Mouse (Mus musculus) stomach, embryonic 16.5 days (tissue): ENCODE measurements around the gene 6030468B19Rik. TPM values are rescaled to one million over a fixed set of nuclear protein-coding genes. Genes with fewer than 3 reads are reported as not detected.

Source experiments
- ATAC-seq: fragments of 200-750 bp; cut with Nextera tagmentation; 2 replicates; pipeline ENCODE4 v1.8.0; 2017; ENCODE audit warnings: moderate number of reproducible peaks, moderate TSS enrichment; ENCODE audit not compliant: insufficient read depth, low FRiP score
- H3K27ac ChIP-seq: fragments of 300-500 bp; sonication (generic); 2 replicates; pipeline ENCODE4 v1.5.1; 2014; ENCODE audit warnings: low read length
- H3K27me3 ChIP-seq: fragments of 300-500 bp; sonication (generic); 2 replicates; pipeline ENCODE4 v1.6.1; 2014; ENCODE audit warnings: low read length, control low read depth, mixed read lengths; ENCODE audit not compliant: control insufficient read depth, insufficient read depth
- H3K36me3 ChIP-seq: fragments of 300-500 bp; sonication (generic); 2 replicates; pipeline ENCODE4 v1.6.1; 2014; ENCODE audit warnings: low read length; ENCODE audit not compliant: control insufficient read depth, insufficient read depth
- H3K4me1 ChIP-seq: fragments of 300-500 bp; sonication (generic); 2 replicates; pipeline ENCODE4 v1.6.1; 2014; ENCODE audit warnings: low read length, control low read depth, mixed read lengths; ENCODE audit not compliant: control insufficient read depth, insufficient read depth
- H3K4me2 ChIP-seq: fragments of 300-500 bp; sonication (generic); 2 replicates; pipeline ENCODE4 v1.6.1; 2014; ENCODE audit warnings: low read depth, low read length, mixed read lengths
- H3K4me3 ChIP-seq: fragments of 300-500 bp; sonication (generic); replicated peaks from 2 replicates; pipeline ENCODE4 v1.5.1; 2014; ENCODE audit warnings: mild to moderate bottlenecking, low read length
- H3K9ac ChIP-seq: fragments of 300-500 bp; sonication (generic); 2 replicates; pipeline ENCODE4 v1.6.1; 2014; ENCODE audit warnings: low read length
- H3K9me3 ChIP-seq: fragments of 300-500 bp; sonication (generic); replicated peaks from 2 replicates; pipeline ENCODE4 v1.6.1; 2016; ENCODE audit warnings: low read length, control low read depth; ENCODE audit not compliant: control insufficient read depth
- WGBS: fragments of 180-500 bp; shearing (Covaris S2); extraction: QIAGEN DNeasy Blood & Tissue Kit; methylation state at CpG from one replicate; pipeline ENCODE4 v1.1.7; 2014; 5-methylcytosine and 5-hydroxymethylcytosine counted together
- polyA plus RNA-seq: library from polyadenylated mRNA; unstranded; fragments of >200 nt; fragmentation: Nextera tagmentation; extraction: Ambion mirVana; gene quantifications from 2 replicates; pipeline ENCODE4 v1.2.1, GENCODE M21; 2015

Gene 6030468B19Rik
- polyA plus RNA-seq = 2.5 and 4.7 TPM in 2 replicates

- Histone ChIP-seq H3K36me3 (no peaks in the 10 kb centered on the region), H3K4me1 (peaks cover 9% of the 10 kb centered on the region), H3K4me3 (no peak within 1 kb of the TSS), H3K27me3 (no peaks in the 10 kb centered on the region), H3K27ac (no peak within 1 kb of the TSS), H3K9ac (peak within 1 kb of the TSS; percentile 23; the same call in 1 of the 2 replicates), H3K9me3 (no peaks in the 10 kb centered on the region), H3K4me2 (no peak within 1 kb of the TSS)
- 51% methylated on average over 9 of the region's 9 CpGs for WGBS
- peak; percentile 75 for ATAC-seq
Measured at GRCm38 (mm10) chr11:117797511-117798159, at the start of gene 6030468B19Rik. TSS of gene 6030468B19Rik (plus strand) at chr11:117797660.

DNA sequence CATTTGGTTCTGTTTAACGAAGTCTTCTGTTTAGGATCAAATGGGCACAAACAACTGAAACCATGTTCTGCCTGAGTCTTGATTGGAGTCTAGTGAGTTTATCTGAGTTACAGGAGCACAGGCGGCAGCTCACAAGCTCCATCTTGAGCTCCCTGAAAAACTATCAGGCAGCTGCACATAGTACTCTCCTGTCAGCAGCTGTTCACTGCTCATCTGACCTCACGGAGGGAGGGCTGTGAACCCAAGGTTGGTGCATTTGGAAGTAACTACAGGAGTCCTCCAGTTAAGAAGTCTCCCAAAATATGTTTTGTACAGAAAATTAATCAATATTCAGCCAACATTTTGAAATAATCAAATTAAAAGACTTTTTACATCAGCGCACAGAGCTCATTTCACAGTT, 48.8 kb upstream of the 6030468B19Rik start:
- Histone ChIP-seq H3K4me1 (no peaks in the 10 kb centered on the region), H3K9me3 (no peaks in the 10 kb centered on the region), H3K9ac (no peak overlapping the region), H3K4me2 (no peak overlapping the region), H3K27ac (no peak overlapping the region), H3K36me3 (peaks cover 28% of the 10 kb centered on the region), H3K27me3 (no peaks in the 10 kb centered on the region), H3K4me3 (no peak overlapping the region)
- 80% methylated on average over 4 of the region's 4 CpGs for WGBS
- no peak for ATAC-seq

- Histone ChIP-seq H3K36me3 (peaks cover 25% of the 10 kb centered on the region), H3K9ac (no peak overlapping the region), H3K4me1 (no peaks in the 10 kb centered on the region), H3K4me3 (no peak overlapping the region), H3K27ac (no peak overlapping the region), H3K4me2 (no peak overlapping the region), H3K27me3 (no peaks in the 10 kb centered on the region), H3K9me3 (no peaks in the 10 kb centered on the region)
- 94% methylated on average over 10 of the region's 10 CpGs for WGBS
- ATAC-seq = no peak
Measured at GRCm38 (mm10) chr11:117749414-117749813, 48.0 kb upstream of the 6030468B19Rik start.

- WGBS = 80% methylated on average over 6 of the region's 6 CpGs
- H3K27me3 ChIP-seq = no peaks in the 10 kb centered on the region
- H3K4me2 ChIP-seq = no peak overlapping the region
- no peak for ATAC-seq
- H3K9ac ChIP-seq = no peak overlapping the region
- peaks cover 39% of the 10 kb centered on the region for H3K36me3 ChIP-seq
- no peaks in the 10 kb centered on the region for H3K4me1 ChIP-seq
- H3K9me3 ChIP-seq = no peaks in the 10 kb centered on the region
- no peak overlapping the region for H3K4me3 ChIP-seq
- no peak overlapping the region for H3K27ac ChIP-seq
Measured at GRCm38 (mm10) chr11:117751544-117751943, 45.9 kb upstream of the 6030468B19Rik start.

- Histone ChIP-seq H3K9ac (no peak overlapping the region), H3K4me3 (no peak overlapping the region), H3K4me1 (no peaks in the 10 kb centered on the region), H3K36me3 (peaks cover 47% of the 10 kb centered on the region), H3K27me3 (no peaks in the 10 kb centered on the region), H3K9me3 (no peaks in the 10 kb centered on the region), H3K4me2 (no peak overlapping the region), H3K27ac (no peak overlapping the region)
- WGBS = 94% methylated on average over 7 of the region's 7 CpGs
- ATAC-seq = no peak
Measured at GRCm38 (mm10) chr11:117755891-117756290, 41.6 kb upstream of the 6030468B19Rik start.

GRCm38 (mm10) chr11:117759267-117759666, 38.2 kb upstream of the 6030468B19Rik start:
- 84% methylated on average over 10 of the region's 10 CpGs for WGBS

GRCm38 (mm10) chr11:117760374-117761119, 36.9 kb upstream of the 6030468B19Rik start:
- H3K4me3 ChIP-seq = no peak overlapping the region
- no peak overlapping the region for H3K9ac ChIP-seq
- no peak overlapping the region for H3K4me2 ChIP-seq
- WGBS = 89% methylated on average over 26 of the region's 26 CpGs
- H3K9me3 ChIP-seq = no peaks in the 10 kb centered on the region
- no peaks in the 10 kb centered on the region for H3K4me1 ChIP-seq
- H3K27me3 ChIP-seq = no peaks in the 10 kb centered on the region
- no peak overlapping the region for H3K27ac ChIP-seq
- H3K36me3 ChIP-seq = peaks cover 42% of the 10 kb centered on the region
- ATAC-seq = no peak

More at GRCm38 (mm10) chr11:117759267-117759666, 38.2 kb upstream of the 6030468B19Rik start:
- H3K4me2 ChIP-seq = no peak overlapping the region
- no peaks in the 10 kb centered on the region for H3K27me3 ChIP-seq
- H3K4me3 ChIP-seq = no peak overlapping the region
- no peak overlapping the region for H3K27ac ChIP-seq
- peaks cover 44% of the 10 kb centered on the region for H3K36me3 ChIP-seq
- H3K4me1 ChIP-seq = no peaks in the 10 kb centered on the region
- H3K9ac ChIP-seq = no peak overlapping the region
- H3K9me3 ChIP-seq = no peaks in the 10 kb centered on the region
- ATAC-seq = no peak

- H3K27ac ChIP-seq = no peak overlapping the region
- 81% methylated on average over 13 of the region's 13 CpGs for WGBS
- H3K4me2 ChIP-seq = no peak overlapping the region
- peaks cover 32% of the 10 kb centered on the region; the same call in 1 of the 2 replicates for H3K36me3 ChIP-seq
- H3K9me3 ChIP-seq = no peaks in the 10 kb centered on the region
- H3K27me3 ChIP-seq = no peaks in the 10 kb centered on the region
- ATAC-seq = no peak
- no peaks in the 10 kb centered on the region for H3K4me1 ChIP-seq
- H3K4me3 ChIP-seq = no peak overlapping the region
- H3K9ac ChIP-seq = no peak overlapping the region
Measured at GRCm38 (mm10) chr11:117761801-117762200, 35.7 kb upstream of the 6030468B19Rik start.

DNA sequence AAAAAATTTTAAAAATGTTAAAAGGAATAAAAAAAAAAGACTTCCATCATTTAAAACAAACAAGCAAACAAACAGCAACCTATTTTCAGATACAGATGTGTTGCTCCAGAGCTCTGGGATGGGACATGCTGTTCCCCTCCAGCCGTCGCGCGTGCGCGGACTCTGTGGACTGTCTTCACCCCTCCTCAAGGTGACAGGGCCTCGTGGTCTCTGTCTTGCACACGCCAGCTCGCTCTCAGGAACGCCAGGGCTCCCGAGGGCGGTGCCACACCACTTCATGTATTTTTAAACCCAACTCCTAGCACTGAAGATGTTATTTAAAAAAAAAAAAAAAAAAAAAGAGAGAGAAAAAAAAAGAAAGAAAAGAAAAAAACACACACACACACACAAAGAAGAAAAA, 35.2 kb upstream of the 6030468B19Rik start:
- H3K36me3 ChIP-seq = peaks cover 28% of the 10 kb centered on the region; the same call in 1 of the 2 replicates
- ATAC-seq = no peak
- H3K4me3 ChIP-seq = no peak overlapping the region
- H3K27ac ChIP-seq = no peak overlapping the region
- H3K9ac ChIP-seq = no peak overlapping the region
- H3K27me3 ChIP-seq = no peaks in the 10 kb centered on the region
- no peak overlapping the region for H3K4me2 ChIP-seq
- H3K4me1 ChIP-seq = no peaks in the 10 kb centered on the region
- H3K9me3 ChIP-seq = no peaks in the 10 kb centered on the region
- 86% methylated on average over 12 of the region's 12 CpGs for WGBS
